Mouse (Mus musculus) MEL (cell line): ENCODE data around the gene Taf5. TPM values are rescaled to one million over a fixed set of nuclear protein-coding genes. Genes with fewer than 3 reads are reported as not detected.

ENCODE experiments used
- DNase-seq: peaks from one replicate; pipeline ENCODE4 v3.0.0; 2011; ENCODE audit warnings: low read depth, low spot score
- H3K27ac ChIP-seq: 2 replicates; pipeline ENCODE4 v1.5.1; 2012; ENCODE audit warnings: low read depth, mild to moderate bottlenecking, control low read depth, low read length, moderate library complexity; ENCODE audit not compliant: control insufficient read depth
- H3K27me3 ChIP-seq, 2 experiments: fragments of 150-350 bp in 1 of 2; sonication (generic) in 1 of 2; 2 replicates each; pipeline ENCODE4 v1.6.1; 2012; ENCODE audit warnings: low read length in 2 of 2, mild to moderate bottlenecking in 2 of 2, improper control_type of control experiment in 1 of 2, moderate library complexity in 1 of 2; ENCODE audit not compliant: insufficient read depth in 2 of 2, control insufficient read depth in 1 of 2
- H3K36me3 ChIP-seq, 2 experiments: 2 replicates each; pipeline ENCODE4 v1.6.1; 2012 to 2014; ENCODE audit warnings: low read length in 2 of 2, improper control_type of control experiment in 1 of 2, inconsistent platforms in 1 of 2, mild to moderate bottlenecking in 1 of 2; ENCODE audit not compliant: insufficient read depth in 2 of 2, control insufficient read depth in 1 of 2
- H3K4me1 ChIP-seq, 2 experiments: fragments of 150-350 bp in 1 of 2; sonication (generic) in 1 of 2; 2 replicates each; pipeline ENCODE4 v1.6.1; 2012; ENCODE audit warnings: low read length in 2 of 2, improper control_type of control experiment in 1 of 2, mild to moderate bottlenecking in 1 of 2; ENCODE audit not compliant: insufficient read depth in 2 of 2, control insufficient read depth in 1 of 2
- H3K4me3 ChIP-seq, 2 experiments: fragments of 150-350 bp in 1 of 2; sonication (generic) in 1 of 2; 2 replicates each; pipeline ENCODE4 v1.5.1; 2012; ENCODE audit warnings: low read depth in 2 of 2, low read length in 2 of 2, mild to moderate bottlenecking in 2 of 2, moderate library complexity in 2 of 2, control low read depth in 1 of 2, improper control_type of control experiment in 1 of 2; ENCODE audit not compliant: control insufficient read depth in 1 of 2, insufficient read depth in 1 of 2
- H3K79me2 ChIP-seq: 2 replicates; pipeline ENCODE4 v1.6.1; 2012; ENCODE audit warnings: mild to moderate bottlenecking, low read length, moderate library complexity; ENCODE audit not compliant: control insufficient read depth, poor library complexity, insufficient read depth
- H3K9ac ChIP-seq: 2 replicates; pipeline ENCODE4 v1.6.1; 2012; ENCODE audit warnings: low read depth, mild to moderate bottlenecking, control low read depth, low read length, moderate library complexity; ENCODE audit not compliant: control insufficient read depth, poor library complexity, severe bottlenecking
- H3K9me3 ChIP-seq: fragments of 150-350 bp; sonication (generic); replicated peaks from 2 replicates; pipeline ENCODE4 v1.6.1; 2012; ENCODE audit warnings: mild to moderate bottlenecking, low read length, improper control_type of control experiment, moderate library complexity; ENCODE audit not compliant: insufficient read depth
- BHLHE40 ChIP-seq: IDR thresholded peaks from 2 replicates; pipeline ENCODE4 v1.6.1; 2012; ENCODE audit warnings: low read depth, mild to moderate bottlenecking, inconsistent platforms, low read length, improper control_type of control experiment, borderline replicate concordance
- CHD1 ChIP-seq: IDR thresholded peaks from 2 replicates; pipeline ENCODE4 v1.6.1; 2012; ENCODE audit warnings: low read depth, mild to moderate bottlenecking, inconsistent platforms, low read length, improper control_type of control experiment
- CHD2 ChIP-seq: IDR thresholded peaks from 2 replicates; pipeline ENCODE4 v1.6.1; 2011; ENCODE audit warnings: low read length, improper control_type of control experiment
- CTCF ChIP-seq, 3 experiments: IDR thresholded peaks in 2 of 3; conservative IDR thresholded peaks in 1 of 3; 2 replicates each; pipeline ENCODE4 v1.5.1; 2011 to 2012; ENCODE audit warnings: low read length in 3 of 3, low read depth in 2 of 3, mild to moderate bottlenecking in 2 of 3, improper control_type of control experiment in 1 of 3, inconsistent platforms in 1 of 3, mixed read lengths in 1 of 3, moderate library complexity in 1 of 3; ENCODE audit not compliant: control insufficient read depth in 1 of 3, insufficient read depth in 1 of 3, poor library complexity in 1 of 3, severe bottlenecking in 1 of 3
- E2F4 ChIP-seq: IDR thresholded peaks from 2 replicates; pipeline ENCODE4 v1.6.1; 2011; ENCODE audit warnings: low read depth, low read length, improper control_type of control experiment, borderline replicate concordance
- ELF1 ChIP-seq: IDR thresholded peaks from 2 replicates; pipeline ENCODE4 v1.6.1; 2014; ENCODE audit warnings: low read depth, mild to moderate bottlenecking, inconsistent platforms, low read length, improper control_type of control experiment, moderate library complexity
- EP300 ChIP-seq, 2 experiments: IDR thresholded peaks; 2 replicates each; pipeline ENCODE4 v1.6.1; 2011; ENCODE audit warnings: improper control_type of control experiment in 2 of 2, low read length in 2 of 2, low read depth in 1 of 2, mild to moderate bottlenecking in 1 of 2
- ETS1 ChIP-seq: IDR thresholded peaks from 2 replicates; pipeline ENCODE4 v1.6.1; 2012; ENCODE audit warnings: low read depth, mild to moderate bottlenecking, inconsistent platforms, low read length, improper control_type of control experiment, moderate library complexity
- GABPA ChIP-seq: IDR thresholded peaks from 2 replicates; pipeline ENCODE4 v1.6.1; 2012; ENCODE audit warnings: low read depth, mild to moderate bottlenecking, inconsistent platforms, low read length, improper control_type of control experiment, moderate library complexity
- GATA1 ChIP-seq: IDR thresholded peaks from 2 replicates; pipeline ENCODE4 v1.6.1; 2011; ENCODE audit warnings: low read depth, low read length, improper control_type of control experiment
- HCFC1 ChIP-seq: IDR thresholded peaks from 2 replicates; pipeline ENCODE4 v1.6.1; 2012; ENCODE audit warnings: low read depth, mild to moderate bottlenecking, inconsistent platforms, low read length, improper control_type of control experiment, moderate library complexity
- JUND ChIP-seq: IDR thresholded peaks from 2 replicates; pipeline ENCODE4 v1.6.1; 2011; ENCODE audit warnings: low read depth, mild to moderate bottlenecking, improper control_type of control experiment, low read length
- KAT2A ChIP-seq: conservative IDR thresholded peaks from 2 replicates; pipeline ENCODE4 v1.6.1; 2012; ENCODE audit warnings: low read depth, low read length, improper control_type of control experiment, inconsistent platforms
- MAFK ChIP-seq: IDR thresholded peaks from 2 replicates; pipeline ENCODE4 v1.6.1; 2011; ENCODE audit warnings: low read depth, mild to moderate bottlenecking, low read length, improper control_type of control experiment, borderline replicate concordance
- MAX ChIP-seq: IDR thresholded peaks from 2 replicates; pipeline ENCODE4 v1.6.1; 2011; ENCODE audit warnings: low read length, improper control_type of control experiment
- MAZ ChIP-seq: IDR thresholded peaks from 2 replicates; pipeline ENCODE4 v1.6.1; 2012; ENCODE audit warnings: low read depth, mild to moderate bottlenecking, inconsistent platforms, low read length, improper control_type of control experiment
- MXI1 ChIP-seq: IDR thresholded peaks from 2 replicates; pipeline ENCODE4 v1.6.1; 2011; ENCODE audit warnings: mild to moderate bottlenecking, low read depth, low read length, improper control_type of control experiment
- MYB ChIP-seq: IDR thresholded peaks from 2 replicates; pipeline ENCODE4 v1.6.1; 2011; ENCODE audit warnings: mild to moderate bottlenecking, low read depth, low read length, improper control_type of control experiment
- MYC ChIP-seq: IDR thresholded peaks from 2 replicates; pipeline ENCODE4 v1.6.1; 2011; ENCODE audit warnings: low read depth, mild to moderate bottlenecking, low read length, improper control_type of control experiment, moderate library complexity
- NELFE ChIP-seq: IDR thresholded peaks from 2 replicates; pipeline ENCODE4 v1.6.1; 2011; ENCODE audit warnings: low read depth, low read length, improper control_type of control experiment
- NRF1 ChIP-seq: IDR thresholded peaks from 2 replicates; pipeline ENCODE4 v1.6.1; 2014; ENCODE audit warnings: low read depth, mild to moderate bottlenecking, inconsistent platforms, low read length, improper control_type of control experiment, moderate library complexity; ENCODE audit not compliant: poor library complexity, insufficient read depth, severe bottlenecking
- POLR2AphosphoS2 ChIP-seq: IDR thresholded peaks from 2 replicates; pipeline ENCODE4 v1.6.1; 2011; ENCODE audit warnings: low read length, improper control_type of control experiment
- POLR2AphosphoS5 ChIP-seq: IDR thresholded peaks from 2 replicates; pipeline ENCODE4 v1.6.1; 2012; ENCODE audit warnings: low read depth, borderline replicate concordance, mild to moderate bottlenecking, inconsistent platforms, low read length, moderate library complexity, mixed read lengths
- RAD21 ChIP-seq: IDR thresholded peaks from 2 replicates; pipeline ENCODE4 v1.6.1; 2011; ENCODE audit warnings: mild to moderate bottlenecking, low read depth, low read length, improper control_type of control experiment
- RCOR1 ChIP-seq: IDR thresholded peaks from 2 replicates; pipeline ENCODE4 v1.6.1; 2012; ENCODE audit warnings: low read depth, mild to moderate bottlenecking, inconsistent platforms, low read length, improper control_type of control experiment
- SIN3A ChIP-seq: IDR thresholded peaks from 2 replicates; pipeline ENCODE4 v1.6.1; 2012; ENCODE audit warnings: low read length, improper control_type of control experiment, inconsistent platforms
- SMC3 ChIP-seq: IDR thresholded peaks from 2 replicates; pipeline ENCODE4 v1.6.1; 2011; ENCODE audit warnings: low read depth, low read length, improper control_type of control experiment
- TAL1 ChIP-seq: IDR thresholded peaks from 2 replicates; pipeline ENCODE4 v1.6.1; 2012; ENCODE audit warnings: mild to moderate bottlenecking, inconsistent platforms, low read length, moderate library complexity, mixed read lengths
- TBP ChIP-seq: IDR thresholded peaks from 2 replicates; pipeline ENCODE4 v1.8.0; 2011; ENCODE audit warnings: low read depth, low read length, improper control_type of control experiment
- TCF12 ChIP-seq: IDR thresholded peaks from 2 replicates; pipeline ENCODE4 v1.6.1; 2014; ENCODE audit warnings: low read depth, mild to moderate bottlenecking, inconsistent platforms, low read length, improper control_type of control experiment, moderate library complexity
- UBTF ChIP-seq: IDR thresholded peaks from 2 replicates; pipeline ENCODE4 v1.6.1; 2012; ENCODE audit warnings: low read depth, mild to moderate bottlenecking, inconsistent platforms, low read length, improper control_type of control experiment, moderate library complexity, borderline replicate concordance; ENCODE audit not compliant: insufficient read depth
- USF1 ChIP-seq: IDR thresholded peaks from 2 replicates; pipeline ENCODE4 v1.6.1; 2014; ENCODE audit warnings: low read depth, mild to moderate bottlenecking, inconsistent platforms, low read length, improper control_type of control experiment, moderate library complexity
- USF2 ChIP-seq, 2 experiments: IDR thresholded peaks; 2 replicates each; pipeline ENCODE4 v1.6.1; 2011 to 2012; ENCODE audit warnings: improper control_type of control experiment in 2 of 2, low read length in 2 of 2, borderline replicate concordance in 1 of 2, inconsistent platforms in 1 of 2, low read depth in 1 of 2, mild to moderate bottlenecking in 1 of 2; ENCODE audit not compliant: insufficient read depth in 1 of 2
- ZC3H11A ChIP-seq: IDR thresholded peaks from 2 replicates; pipeline ENCODE4 v1.6.1; 2012; ENCODE audit warnings: low read depth, mild to moderate bottlenecking, inconsistent platforms, low read length, improper control_type of control experiment
- ZKSCAN1 ChIP-seq: IDR thresholded peaks from 2 replicates; pipeline ENCODE4 v1.6.1; 2012; ENCODE audit warnings: low read depth, mild to moderate bottlenecking, inconsistent platforms, low read length, improper control_type of control experiment, moderate library complexity
- ZMIZ1 ChIP-seq: IDR thresholded peaks from 2 replicates; pipeline ENCODE4 v1.6.1; 2012; ENCODE audit warnings: low read depth, mild to moderate bottlenecking, inconsistent platforms, low read length, improper control_type of control experiment, moderate library complexity
- ZNF384 ChIP-seq: IDR thresholded peaks from 2 replicates; pipeline ENCODE4 v1.6.1; 2012; ENCODE audit warnings: low read depth, mild to moderate bottlenecking, inconsistent platforms, low read length, improper control_type of control experiment
- polyA plus RNA-seq, 2 experiments: library from polyadenylated mRNA; stranded (reverse) in 1 of 2; unstranded in 1 of 2; fragments of >175 nt in 1 of 2; fragments of >200 nt in 1 of 2; gene quantifications; 2 replicates each; pipeline versions ENCODE4 v1.2.1 to v1.2.4; 2012; ENCODE audit warnings: low replicate concordance in 2 of 2, low read depth in 1 of 2; ENCODE audit not compliant: insufficient read length in 2 of 2, insufficient read depth in 1 of 2, missing spikeins in 1 of 2
- total RNA-seq: library from RNA; depleted of rRNA; stranded (reverse); fragments of 300-350 nt; gene quantifications from 2 replicates; pipeline ENCODE4 v1.2.3, GENCODE M21; 2012

Taf5 gene
- total and polyA plus RNA-seq, 3 experiments = 22.8 to 74.3 (median 25.1) TPM

DNA sequence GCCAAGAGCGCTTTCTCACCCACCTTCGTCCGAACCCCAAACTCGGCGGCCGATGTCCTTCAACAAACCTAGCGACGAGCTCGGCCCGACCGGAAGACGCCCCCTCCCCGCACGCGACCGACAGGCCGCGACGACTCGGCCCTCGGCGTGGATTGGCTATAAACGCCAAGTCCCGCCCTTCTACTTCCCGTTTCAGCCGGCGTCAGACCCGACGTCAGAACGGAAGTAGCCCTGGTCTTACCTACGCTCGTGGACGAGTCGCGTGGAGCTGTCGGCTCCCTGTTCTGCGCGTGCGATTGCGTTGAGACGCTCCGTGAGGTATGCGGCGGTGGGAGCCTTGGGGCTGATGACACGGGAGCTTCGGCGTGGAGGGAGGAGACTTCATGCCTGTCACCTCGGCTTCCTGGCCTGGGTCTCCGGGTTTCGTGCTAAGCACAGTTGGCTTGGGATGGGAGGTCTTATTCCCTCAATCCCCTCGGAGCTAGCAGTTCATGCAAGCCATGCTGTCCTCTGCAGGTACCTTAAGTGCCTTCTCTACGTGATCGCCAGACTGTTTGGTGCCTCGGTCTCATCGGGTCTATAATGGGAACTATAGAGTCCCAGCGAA, 23.1 kb downstream of the Taf5 start, which contains the start of the genes Usmg5 and Pdcd11:
Gene Usmg5 (minus strand): TSS at position 98 of the 607 bp plus-strand sequence.
Gene Pdcd11 (plus strand): TSS at position 219 of the 607 bp plus-strand sequence.
- peaks cover 31 to 37% of the 10 kb centered on the region in 2 experiments for H3K36me3 ChIP-seq
- peaks cover 71% of the 10 kb centered on the region for H3K79me2 ChIP-seq
- H3K4me1 ChIP-seq = peaks cover 10 to 18% of the 10 kb centered on the region in 2 experiments
- peak; percentile 100 for DNase-seq
- H3K9me3 ChIP-seq = no peaks in the 10 kb centered on the region
- H3K27ac ChIP-seq = peak within 1 kb of the TSS; percentile 66
- peak within 1 kb of the TSS; percentile 75 to 89 for H3K4me3 ChIP-seq
- H3K9ac ChIP-seq = peak within 1 kb of the TSS; percentile 86
- H3K27me3 ChIP-seq = no peaks in the 10 kb centered on the region
- TF ChIP-seq RCOR1 (peak; percentile 17; the same call in 1 of the 2 replicates), NRF1 (peak; percentile 56; the same call in 1 of the 2 replicates), NELFE (peak; percentile 99), KAT2A (peak; percentile 85), MXI1 (peak; percentile 100), USF1 (peak; percentile 41), POLR2AphosphoS5 (0 out of 2 replicates have a peak, but pooled peaks have one; percentile 49), ZMIZ1 (peak; percentile 84), RAD21 (no peak), HCFC1 (peak; percentile 95), UBTF (no peak; the same call in 1 of the 2 replicates), GABPA (no peak), EP300 (IDR thresholded peaks at IDR 0.05; ENCODE audit: low read depth in 1 of 2, low read length in 2 of 2) (no peak), TAL1 (no peak), SMC3 (no peak), TBP (peak; percentile 91), GATA1 (no peak), MAZ (peak; percentile 100), MYC (peak; percentile 98), JUND (no peak), MYB (no peak), ETS1 (peak; percentile 29; the same call in 1 of the 2 replicates), BHLHE40 (peak; percentile 97), ZKSCAN1 (no peak), POLR2AphosphoS2 (peak; percentile 98), TCF12 (peak; percentile 72), USF2 (IDR thresholded peaks at IDR 0.05; ENCODE audit: borderline replicate concordance in 1 of 2, insufficient read depth in 1 of 2, low read depth in 1 of 2, low read length in 2 of 2) (no peak), MAFK (no peak), ZC3H11A (no peak), MAX (peak; percentile 94), CHD1 (no peak), ELF1 (peak; percentile 93), E2F4 (no peak), CHD2 (no peak; the same call in 1 of the 2 replicates), SIN3A (peak; percentile 99), ZNF384 (no peak), CTCF (IDR thresholded peaks at IDR 0.05 in 2 of 3, conservative IDR thresholded peaks at IDR 0.05 in 1 of 3; ENCODE audit: control insufficient read depth in 1 of 3, insufficient read depth in 1 of 3, low read depth in 2 of 3, low read length in 3 of 3, poor library complexity in 1 of 3, severe bottlenecking in 1 of 3) (no peak)
